Mouse (Mus musculus) CH12.LX (cell line): Measurements from ENCODE around the gene Gm49333. TPM values are rescaled to one million over a fixed set of nuclear protein-coding genes. Genes with fewer than 3 reads are reported as not detected.

Experiments
- DNase-seq: peaks from one replicate; pipeline ENCODE4 v3.0.0-alpha.2; 2013; ENCODE audit errors: extremely low read depth
- H3K27ac ChIP-seq: 2 replicates; pipeline ENCODE4 v1.5.1; 2012; ENCODE audit warnings: low read depth, mild to moderate bottlenecking, control low read depth, moderate library complexity; ENCODE audit not compliant: insufficient read depth
- H3K27me3 ChIP-seq: replicated peaks from 2 replicates; pipeline ENCODE3; 2012; ENCODE audit warnings: inconsistent platforms
- H3K36me3 ChIP-seq, 2 experiments: replicated peaks in 1 of 2; 2 replicates each; pipeline versions ENCODE3 to v1.6.1; 2012; ENCODE audit warnings: inconsistent platforms in 1 of 2, low read length in 1 of 2, mild to moderate bottlenecking in 1 of 2, mixed read lengths in 1 of 2, moderate library complexity in 1 of 2; ENCODE audit not compliant: control insufficient read depth in 1 of 2, insufficient read depth in 1 of 2
- H3K4me1 ChIP-seq, 2 experiments: 2 replicates each; pipeline ENCODE4 v1.6.1; 2012; ENCODE audit warnings: inconsistent platforms in 1 of 2, moderate library complexity in 1 of 2; ENCODE audit not compliant: insufficient read depth in 2 of 2, control insufficient read depth in 1 of 2
- H3K4me2 ChIP-seq: 2 replicates; pipeline ENCODE4 v1.6.1; 2012; ENCODE audit warnings: low read depth, mild to moderate bottlenecking, control low read depth; ENCODE audit not compliant: poor library complexity, insufficient read depth, severe bottlenecking
- H3K4me3 ChIP-seq, 3 experiments: fragments of 150-350 bp in 1 of 3; sonication (generic) in 1 of 3; replicated peaks in 1 of 3; 2 replicates each; pipeline versions ENCODE3 to v1.5.1; 2011 to 2012; ENCODE audit warnings: low read depth in 2 of 3, low read length in 2 of 3, mild to moderate bottlenecking in 2 of 3, moderate library complexity in 2 of 3, control low read depth in 1 of 3, improper control_type of control experiment in 1 of 3, inconsistent platforms in 1 of 3, mixed read lengths in 1 of 3; ENCODE audit not compliant: poor library complexity in 1 of 3
- H3K79me2 ChIP-seq: replicated peaks from 2 replicates; pipeline ENCODE4 v1.6.1; 2012; ENCODE audit warnings: mild to moderate bottlenecking, moderate library complexity; ENCODE audit not compliant: control insufficient read depth, poor library complexity, insufficient read depth, severe bottlenecking; ENCODE audit errors: extremely low read depth
- H3K9ac ChIP-seq: 2 replicates; pipeline ENCODE4 v1.6.1; 2012; ENCODE audit warnings: low read depth, mild to moderate bottlenecking, control low read depth, moderate library complexity; ENCODE audit not compliant: insufficient read depth
- H3K9me3 ChIP-seq: replicated peaks from 2 replicates; pipeline ENCODE3; 2012; ENCODE audit warnings: low read length, inconsistent platforms, mixed read lengths
- CTCF ChIP-seq, 2 experiments: IDR thresholded peaks in 1 of 2; conservative IDR thresholded peaks in 1 of 2; 2 replicates each; pipeline ENCODE4 v1.5.1; 2011 to 2012; ENCODE audit warnings: low read depth in 2 of 2, low read length in 2 of 2, improper control_type of control experiment in 1 of 2, inconsistent platforms in 1 of 2, mild to moderate bottlenecking in 1 of 2, moderate library complexity in 1 of 2
- ELF1 ChIP-seq: IDR thresholded peaks from 2 replicates; pipeline ENCODE4 v1.6.1; 2014; ENCODE audit warnings: low read depth, mild to moderate bottlenecking, inconsistent platforms, low read length, improper control_type of control experiment
- GABPA ChIP-seq: IDR thresholded peaks from 2 replicates; pipeline ENCODE4 v1.6.1; 2012; ENCODE audit warnings: low read depth, low read length, improper control_type of control experiment, inconsistent platforms; ENCODE audit not compliant: insufficient replicate concordance
- IRF4 ChIP-seq: IDR thresholded peaks from 2 replicates; pipeline ENCODE4 v1.6.1; 2014; ENCODE audit warnings: low read depth, mild to moderate bottlenecking, inconsistent platforms, low read length, improper control_type of control experiment
- JUND ChIP-seq: conservative IDR thresholded peaks from 2 replicates; pipeline ENCODE4 v1.6.1; 2011; ENCODE audit warnings: low read depth, low read length, improper control_type of control experiment
- KAT2A ChIP-seq: IDR thresholded peaks from 2 replicates; pipeline ENCODE4 v1.6.1; 2012; ENCODE audit warnings: low read length, improper control_type of control experiment, inconsistent platforms; ENCODE audit not compliant: insufficient replicate concordance
- MAZ ChIP-seq: IDR thresholded peaks from 2 replicates; pipeline ENCODE4 v1.6.1; 2012; ENCODE audit warnings: low read depth, mild to moderate bottlenecking, inconsistent platforms, low read length, improper control_type of control experiment, moderate library complexity
- MXI1 ChIP-seq: IDR thresholded peaks from 2 replicates; pipeline ENCODE4 v1.6.1; 2011; ENCODE audit warnings: mild to moderate bottlenecking, low read depth, low read length, improper control_type of control experiment
- MYC ChIP-seq: IDR thresholded peaks from 2 replicates; pipeline ENCODE4 v1.6.1; 2011; ENCODE audit warnings: low read depth, mild to moderate bottlenecking, improper control_type of control experiment, low read length
- NELFE ChIP-seq: IDR thresholded peaks from 2 replicates; pipeline ENCODE4 v1.6.1; 2011; ENCODE audit warnings: low read depth, low read length, improper control_type of control experiment
- NRF1 ChIP-seq: IDR thresholded peaks from 2 replicates; pipeline ENCODE4 v1.6.1; 2014; ENCODE audit warnings: low read depth, mild to moderate bottlenecking, inconsistent platforms, low read length, improper control_type of control experiment, moderate library complexity
- POLR2A ChIP-seq: IDR thresholded peaks from 2 replicates; pipeline ENCODE4 v1.6.1; 2011; ENCODE audit warnings: low read depth, mild to moderate bottlenecking, improper control_type of control experiment, low read length
- POLR2AphosphoS2 ChIP-seq: IDR thresholded peaks from 2 replicates; pipeline ENCODE4 v1.6.1; 2011; ENCODE audit warnings: low read depth, low read length, improper control_type of control experiment
- UBTF ChIP-seq: IDR thresholded peaks from 2 replicates; pipeline ENCODE4 v1.6.1; 2012; ENCODE audit warnings: low read depth, mild to moderate bottlenecking, inconsistent platforms, low read length, improper control_type of control experiment, moderate library complexity
- USF2 ChIP-seq: conservative IDR thresholded peaks from 2 replicates; pipeline ENCODE4 v1.6.1; 2011; ENCODE audit warnings: low read depth, low read length, improper control_type of control experiment
- ZC3H11A ChIP-seq: IDR thresholded peaks from 2 replicates; pipeline ENCODE4 v1.6.1; 2012; ENCODE audit warnings: low read depth, mild to moderate bottlenecking, inconsistent platforms, low read length, improper control_type of control experiment
- ZMIZ1 ChIP-seq: IDR thresholded peaks from 2 replicates; pipeline ENCODE4 v1.6.1; 2012; ENCODE audit warnings: low read depth, mild to moderate bottlenecking, inconsistent platforms, low read length, improper control_type of control experiment
- ZNF384 ChIP-seq: IDR thresholded peaks from 2 replicates; pipeline ENCODE4 v1.6.1; 2012; ENCODE audit warnings: low read depth, low read length, improper control_type of control experiment, inconsistent platforms
- dilution Hi-C: fragments of 300-500 bp; cut with MboI; formaldehyde crosslinking; loops from 2 replicates; pipeline ENCODE4 v1.14.3; 2020; ENCODE audit warnings: low sequenced_read_pairs; ENCODE audit not compliant: extremely low pct_unique_long_range_greater_than_20kb, extremely low pct_ligation_motif_present
- in situ Hi-C: fragments of 300-500 bp; cut with MboI; formaldehyde crosslinking; loops from 3 replicates; pipeline ENCODE4 v1.14.3; 2019; ENCODE audit warnings: low sequenced_read_pairs, low pct_ligation_motif_present, low pct_unique_long_range_greater_than_20kb, mixed read lengths
- polyA plus RNA-seq: library from polyadenylated mRNA; unstranded; fragments of >175 nt; gene quantifications from 2 replicates; pipeline ENCODE4 v1.2.1, GENCODE M21; 2012; ENCODE audit warnings: low read depth; ENCODE audit not compliant: insufficient read length
- total RNA-seq, 2 experiments: library from RNA; depleted of rRNA; stranded (reverse); fragments of 300-350 nt in 1 of 2; fragments of >200 nt in 1 of 2; gene quantifications; 2 replicates each; pipeline ENCODE4 v1.2.3; 2012 to 2014

The Gm49333 gene
- total and polyA plus RNA-seq, 3 experiments, result not detected

GRCm38 (mm10) chr16:20628871-20629391 is 17.5 kb downstream of the Gm49333 start:
- in situ Hi-C loops, result no loop called here
- no peak for DNase-seq
- Histone ChIP-seq H3K27me3 (no peaks in the 10 kb centered on the region), H3K4me1 (no peaks in the 10 kb centered on the region), H3K27ac (no peak overlapping the region), H3K9me3 (no peaks in the 10 kb centered on the region), H3K79me2 (no peaks in the 10 kb centered on the region), H3K9ac (no peak overlapping the region), H3K4me2 (no peak overlapping the region), H3K36me3 (no peaks in the 10 kb centered on the region), H3K4me3 (no peak overlapping the region)
- TF ChIP-seq ZMIZ1 (no peak), USF2 (no peak), ZC3H11A (no peak), CTCF (conservative IDR thresholded peaks at IDR 0.05 in 1 of 2, IDR thresholded peaks at IDR 0.05 in 1 of 2; ENCODE audit: low read depth in 2 of 2, low read length in 2 of 2) (no peak), ZNF384 (no peak), IRF4 (no peak), POLR2AphosphoS2 (no peak), GABPA (no peak), UBTF (no peak), NRF1 (no peak), NELFE (no peak), POLR2A (no peak), ELF1 (no peak), JUND (no peak)
- dilution Hi-C loops, result no loop called here

DNA sequence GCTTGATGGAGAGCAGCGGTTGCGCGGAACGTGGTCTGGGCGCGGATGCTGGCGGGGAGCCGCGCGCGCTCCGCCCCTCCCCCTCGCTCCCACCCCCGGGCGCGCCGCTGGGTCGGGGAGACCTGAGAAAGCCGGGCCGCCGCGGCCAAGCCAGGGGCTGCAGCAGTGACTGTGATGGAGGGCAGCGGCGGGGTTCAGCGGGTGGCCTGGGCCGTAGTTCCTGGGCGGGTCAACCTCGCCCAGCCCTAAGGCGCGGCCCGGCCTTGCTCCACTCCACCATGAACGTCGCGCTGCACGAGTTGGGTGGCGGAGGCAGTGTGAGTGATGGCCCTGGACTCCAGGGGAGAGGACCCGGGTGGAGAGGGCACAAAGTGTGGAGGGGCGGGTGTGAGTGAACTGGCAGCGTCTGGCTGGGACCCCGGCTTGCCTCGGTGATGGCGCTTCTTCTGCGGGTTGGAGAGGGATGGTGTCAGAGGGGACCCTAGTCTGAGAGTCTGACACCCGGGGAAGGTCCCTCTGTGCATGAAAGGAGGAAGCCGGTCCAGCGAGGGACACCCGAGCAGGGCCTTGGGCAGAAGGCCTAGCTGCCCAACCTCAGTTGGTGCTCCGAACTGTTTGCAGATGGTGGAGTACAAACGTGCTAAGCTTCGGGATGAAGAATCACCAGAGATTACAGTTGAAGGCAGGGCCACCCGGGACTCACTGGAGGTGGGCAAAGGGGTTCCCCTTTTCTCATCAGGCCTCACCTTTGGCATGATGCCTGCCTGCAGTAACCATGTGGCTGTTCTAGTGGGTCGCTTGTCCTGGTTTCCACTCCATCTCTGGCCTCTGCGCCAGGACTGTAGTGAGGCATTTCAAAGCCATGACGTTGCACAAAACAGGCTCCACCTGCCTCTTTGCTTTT is 18.6 kb downstream of the Gm49333 start, which contains the start of gene Ece2:
Ece2 (plus strand) TSS at position 98 of the 904 bp plus-strand sequence.
- peak within 1 kb of the TSS; percentile 10; the same call in 1 of the 2 replicates for H3K4me2 ChIP-seq
- in situ Hi-C loops (no loop called here), dilution Hi-C loops (no loop called here)
- TF ChIP-seq MXI1, result no peak
- TF ChIP-seq MAZ, result no peak
- TF ChIP-seq MYC, result no peak
- no peak for TF ChIP-seq ZNF384
- TF ChIP-seq CTCF (conservative IDR thresholded peaks at IDR 0.05 in 1 of 2, IDR thresholded peaks at IDR 0.05 in 1 of 2; ENCODE audit: low read depth in 2 of 2, low read length in 2 of 2), result no peak
- TF ChIP-seq KAT2A, result no peak
- no peak within 1 kb of the TSS for H3K9ac ChIP-seq
- no peak for DNase-seq
- H3K4me1 ChIP-seq, result no peaks in the 10 kb centered on the region
- no peaks in the 10 kb centered on the region for H3K27me3 ChIP-seq
- no peak within 1 kb of the TSS for H3K27ac ChIP-seq
- H3K9me3 ChIP-seq, result no peaks in the 10 kb centered on the region
- no peak within 1 kb of the TSS for H3K4me3 ChIP-seq
- H3K79me2 ChIP-seq, result no peaks in the 10 kb centered on the region
- no peaks in the 10 kb centered on the region for H3K36me3 ChIP-seq
